Mouse (Mus musculus) left cerebral cortex, adult 11 months (tissue): ENCODE measurements around the gene Ssh2.

Experiments used
- DNase-seq: peaks from one replicate; pipeline ENCODE4 v3.0.0; 2022; ENCODE audit warnings: low spot score

Gene Ssh2

DNA sequence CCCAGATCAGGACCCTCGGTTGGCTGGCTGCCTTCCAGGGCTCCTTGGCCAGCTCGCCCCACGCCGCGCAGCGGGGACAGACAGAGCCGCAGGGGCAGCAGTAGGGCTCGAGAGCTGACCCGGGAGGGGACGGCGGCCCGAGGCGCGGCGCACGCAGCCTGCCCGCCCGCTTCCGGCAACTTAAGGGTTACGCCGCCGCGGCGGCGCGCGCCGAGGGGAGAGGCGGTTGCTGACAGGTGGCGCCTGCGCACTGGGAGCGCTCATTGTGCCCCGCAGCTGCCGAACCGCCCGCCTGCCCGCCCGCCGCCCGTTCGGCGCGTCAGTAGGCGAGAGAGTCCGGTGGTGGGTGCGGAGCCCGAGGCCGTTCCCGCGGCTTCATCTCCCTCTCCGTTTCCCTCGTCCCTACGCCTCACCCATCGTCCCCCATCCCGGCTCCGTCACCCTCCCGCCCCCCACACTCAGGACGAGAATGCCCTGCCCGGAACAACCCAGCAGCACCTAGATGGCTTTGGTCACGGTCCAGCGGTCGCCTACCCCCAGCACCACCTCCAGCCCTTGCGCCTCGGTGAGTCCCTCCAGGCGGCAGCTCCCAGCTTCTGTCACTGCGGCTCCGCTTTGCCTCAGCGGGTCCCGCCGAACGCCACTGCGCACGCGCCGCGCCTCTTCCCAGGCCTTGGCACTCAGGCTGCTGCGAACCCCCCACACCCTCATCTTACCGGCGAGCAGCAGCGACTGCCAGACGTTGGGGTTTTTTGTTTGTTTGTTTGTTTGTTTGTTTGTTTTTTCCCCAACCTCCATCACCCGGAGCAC is at the start of gene Ssh2:
Ssh2 (plus strand) TSS at position 337 of the 810 bp plus-strand sequence.
- DNase-seq: peak; percentile 58

- peak; percentile 16 for DNase-seq
These were observed 42.4 kb upstream of the Ssh2 start for GRCm38 (mm10) chr11:77173731-77174130.

DNA sequence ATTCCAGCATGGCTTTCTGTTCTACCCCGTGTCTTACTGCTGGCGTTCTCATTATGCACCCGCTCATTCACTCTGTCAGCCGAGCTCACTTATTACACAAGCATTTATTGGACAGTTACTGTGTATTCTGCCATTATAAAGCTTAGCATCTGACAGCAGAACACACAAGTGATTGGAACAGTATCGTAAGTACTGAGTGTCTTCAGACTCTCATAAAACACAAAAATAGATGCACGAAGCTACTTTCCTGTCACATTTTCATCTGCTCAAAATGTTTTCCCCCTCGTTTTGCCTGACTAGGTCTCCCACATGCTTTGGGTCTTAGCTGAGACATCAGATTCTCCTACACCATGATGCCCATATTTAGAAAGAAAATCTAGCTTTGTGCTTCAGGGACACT is 41.6 kb upstream of the Ssh2 start:
- peak; percentile 13 for DNase-seq

GRCm38 (mm10) chr11:77179771-77180170 is 36.3 kb upstream of the Ssh2 start:
- DNase-seq: no peak

- DNase-seq: peak; percentile 19
These were observed 35.2 kb upstream of the Ssh2 start for GRCm38 (mm10) chr11:77180886-77181285.

- no peak for DNase-seq
These were observed 34.6 kb upstream of the Ssh2 start for GRCm38 (mm10) chr11:77181528-77181927.

DNA sequence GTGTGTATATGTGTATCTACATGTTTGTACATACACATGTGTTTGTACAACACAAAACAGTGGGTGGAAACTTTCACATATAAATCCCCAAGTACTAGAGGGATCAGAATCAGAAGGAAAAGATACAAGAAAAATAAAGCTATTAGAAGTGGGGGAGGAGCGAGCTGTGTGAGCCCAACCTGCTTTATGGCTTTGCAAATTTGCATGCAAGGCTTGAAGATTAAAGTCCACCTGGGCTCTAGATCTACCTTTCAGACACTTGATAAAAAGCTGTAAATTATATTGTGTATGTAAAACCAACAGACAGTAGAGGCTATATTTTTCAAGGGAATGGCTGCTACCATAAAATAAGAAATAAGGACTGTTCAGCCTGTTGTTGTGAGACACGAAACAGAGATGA is 34.0 kb upstream of the Ssh2 start:
- DNase-seq: no peak

DNA sequence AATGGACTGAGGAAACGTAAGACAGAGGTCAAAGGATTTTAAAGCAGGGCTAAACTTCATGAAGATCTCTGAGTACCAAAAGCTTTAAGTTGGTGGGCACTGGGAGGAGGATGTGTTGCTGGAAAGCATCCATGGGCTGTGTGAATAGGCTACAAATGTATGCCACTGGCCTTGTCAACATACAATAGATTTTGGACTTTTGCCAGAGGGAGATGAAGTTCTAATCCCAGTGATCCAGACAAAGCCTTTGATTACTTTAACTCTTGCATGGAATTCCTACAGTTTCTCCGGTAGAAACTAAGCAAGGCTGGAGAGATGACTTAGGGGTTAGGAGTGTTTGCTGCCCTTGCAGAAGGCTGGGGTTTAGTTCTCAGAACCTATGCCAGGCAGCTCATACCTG is 33.5 kb upstream of the Ssh2 start:
- no peak for DNase-seq

DNA sequence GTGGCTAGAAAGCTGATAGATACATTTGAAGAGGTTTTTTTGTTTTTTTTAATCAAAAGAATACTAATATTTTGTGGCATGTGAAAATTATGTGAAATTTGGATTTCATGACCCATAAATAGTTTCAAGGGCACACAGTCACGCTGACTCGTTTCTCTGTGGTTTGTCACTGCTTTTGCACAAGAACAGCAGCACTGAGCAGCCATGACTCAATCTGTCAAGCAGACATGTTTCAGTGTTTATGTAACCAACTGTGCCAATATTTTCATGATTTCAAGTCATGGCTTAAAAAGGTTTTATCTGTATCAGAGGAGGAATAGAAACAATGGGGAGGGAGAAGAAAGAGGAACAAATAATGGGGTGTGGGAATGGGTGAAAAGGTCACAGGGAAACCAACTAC is 31.2 kb upstream of the Ssh2 start:
- DNase-seq: no peak

DNA sequence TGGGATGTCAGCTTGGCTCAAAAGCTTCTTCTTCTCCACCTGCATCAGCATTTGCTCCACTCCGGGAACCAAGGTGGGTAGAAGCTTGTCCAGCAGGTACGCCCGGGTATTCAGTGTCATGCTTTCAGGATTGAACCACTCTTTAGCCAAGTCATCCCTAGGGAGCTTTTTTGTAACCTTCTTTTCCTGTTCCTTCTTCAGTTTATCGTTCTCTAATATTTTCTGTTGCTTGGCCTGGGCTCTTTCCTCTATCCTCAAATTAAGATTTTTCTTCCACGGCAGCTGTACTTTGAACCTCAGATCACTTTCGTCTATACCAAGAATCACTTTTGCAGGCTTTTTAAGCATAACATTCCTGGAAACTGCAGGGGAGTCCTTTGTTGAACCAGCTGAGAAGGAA is 27.2 kb upstream of the Ssh2 start, which contains the start of gene Efcab5:
Efcab5 (minus strand) TSS at position 101 of the 400 bp plus-strand sequence.
- DNase-seq: no peak

DNA sequence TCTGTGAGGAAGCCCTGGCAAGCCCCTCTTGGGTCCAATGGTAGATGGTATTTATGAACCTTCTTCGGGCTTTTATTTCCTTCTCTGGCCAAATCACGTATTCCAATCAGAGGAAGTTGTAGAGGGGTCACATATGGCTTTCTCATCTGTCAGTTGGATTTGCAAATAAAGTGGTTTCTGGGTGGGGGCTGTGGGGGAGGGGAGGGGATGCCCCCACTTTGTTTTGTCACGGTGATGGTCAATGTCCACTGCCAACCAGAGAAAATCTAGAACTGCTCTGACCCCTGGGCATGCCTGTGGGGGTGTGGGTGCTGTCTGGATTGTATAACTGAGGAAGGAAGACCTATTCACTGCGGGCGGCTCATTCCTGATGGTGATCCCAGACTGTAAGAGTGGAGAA is 22.7 kb upstream of the Ssh2 start:
- DNase-seq: no peak

DNA sequence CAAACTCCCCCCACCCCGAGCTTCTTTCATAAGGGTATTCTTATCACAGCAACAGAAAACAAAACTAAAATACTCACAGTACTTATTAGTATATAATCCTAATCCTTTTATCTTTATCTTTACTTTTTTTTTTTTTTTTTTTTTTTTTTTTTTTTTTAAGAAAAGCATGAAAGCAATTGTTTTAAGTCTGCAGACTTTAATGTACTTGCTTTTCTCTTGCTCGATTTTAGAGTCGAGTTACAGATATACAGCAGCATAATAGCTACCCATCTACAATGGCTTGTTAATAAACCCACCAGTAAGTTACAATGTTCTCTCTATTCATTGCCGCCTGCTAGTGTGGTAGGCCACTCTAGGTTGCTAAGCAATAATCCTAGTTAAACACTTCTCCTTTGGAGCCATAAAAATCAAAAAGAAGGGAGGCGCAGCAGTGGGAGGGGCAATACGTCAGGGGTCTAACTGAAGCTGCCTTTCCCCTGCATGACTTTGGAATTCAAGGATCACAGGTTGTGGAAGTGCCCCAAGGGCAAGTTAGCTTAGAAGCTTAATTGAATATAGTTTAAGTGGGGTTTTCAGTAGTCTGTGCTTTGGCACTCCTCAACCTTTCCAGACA is 22.0 kb upstream of the Ssh2 start:
- no peak for DNase-seq

- DNase-seq: no peak
These were observed 21.3 kb upstream of the Ssh2 start for GRCm38 (mm10) chr11:77194762-77195161.

- no peak for DNase-seq
These were observed 20.6 kb upstream of the Ssh2 start for GRCm38 (mm10) chr11:77195360-77196109.

- no peak for DNase-seq
These were observed 19.6 kb upstream of the Ssh2 start for GRCm38 (mm10) chr11:77196181-77197143.

GRCm38 (mm10) chr11:77199636-77200035 is 16.5 kb upstream of the Ssh2 start:
- no peak for DNase-seq

- no peak for DNase-seq
These were observed 15.4 kb upstream of the Ssh2 start for GRCm38 (mm10) chr11:77200703-77201102.

- no peak for DNase-seq
These were observed 1.9 kb upstream of the Ssh2 start for GRCm38 (mm10) chr11:77214142-77214692.

DNA sequence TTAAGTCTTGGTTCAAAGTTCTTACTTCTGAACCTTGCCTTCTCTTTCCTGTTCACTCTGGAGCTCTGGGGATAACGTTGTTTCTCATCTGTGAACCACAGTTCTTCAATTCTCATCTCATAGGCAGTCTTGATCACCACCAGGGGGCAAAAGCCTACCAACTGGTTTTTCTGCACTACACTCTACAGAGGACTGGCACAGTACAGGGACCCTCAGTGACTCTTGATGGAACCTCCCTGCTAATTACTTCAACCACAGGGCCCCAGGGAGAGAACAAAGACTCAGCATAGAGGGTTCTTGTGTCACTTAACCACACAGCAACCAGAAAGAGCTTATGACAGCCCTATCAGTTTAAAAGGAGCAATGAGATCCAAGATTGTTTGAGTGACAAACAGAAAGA is 1.3 kb upstream of the Ssh2 start:
- peak; percentile 44 for DNase-seq

DNA sequence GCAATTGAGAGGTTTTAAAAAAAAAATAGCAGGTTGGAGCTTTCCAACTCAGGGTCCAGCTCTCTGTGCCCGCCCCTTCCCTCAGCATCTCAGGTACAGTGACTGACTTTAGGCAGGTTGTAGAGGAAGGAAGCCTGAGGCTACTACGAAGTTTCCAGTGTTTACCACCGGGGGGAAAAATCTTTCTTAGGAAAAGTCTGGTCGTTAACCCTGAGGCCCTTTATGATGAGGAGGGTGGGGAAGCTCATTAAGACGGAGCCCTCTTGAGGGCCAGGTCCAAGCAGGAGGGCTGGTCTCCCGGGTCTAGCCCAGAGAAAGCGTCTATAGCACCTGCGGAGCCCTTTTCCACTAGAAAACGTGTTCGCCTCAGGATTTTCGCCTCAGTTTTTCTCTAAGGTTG is 604 bp upstream of the Ssh2 start:
- no peak for DNase-seq

DNA sequence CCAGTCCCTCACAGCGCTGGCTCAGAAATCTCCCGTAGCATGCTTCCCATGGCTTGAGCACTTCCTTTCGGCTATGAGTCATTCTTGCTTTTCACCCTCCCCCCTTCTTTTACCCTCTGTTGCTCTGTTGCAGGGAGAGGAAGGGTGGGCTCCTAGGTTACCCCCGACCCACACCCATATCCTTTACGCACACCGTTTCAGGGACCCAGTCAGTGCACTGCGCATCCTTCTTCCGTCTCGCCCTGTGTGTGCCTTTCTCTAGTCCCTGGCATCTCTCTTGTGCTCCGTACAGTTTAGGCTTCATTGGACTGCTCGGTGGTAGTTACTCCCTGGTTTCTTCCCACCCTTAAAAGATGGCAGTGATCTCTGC is 659 bp downstream of the Ssh2 start:
- DNase-seq: peak; percentile 14
